Mouse (Mus musculus): ENCODE data around the gene Rps28.

The Rps28 gene

GRCm38 (mm10) chr17:33811142-33811516 is 13.2 kb downstream of the Rps28 start:
- DNase-seq = no peak

DNA sequence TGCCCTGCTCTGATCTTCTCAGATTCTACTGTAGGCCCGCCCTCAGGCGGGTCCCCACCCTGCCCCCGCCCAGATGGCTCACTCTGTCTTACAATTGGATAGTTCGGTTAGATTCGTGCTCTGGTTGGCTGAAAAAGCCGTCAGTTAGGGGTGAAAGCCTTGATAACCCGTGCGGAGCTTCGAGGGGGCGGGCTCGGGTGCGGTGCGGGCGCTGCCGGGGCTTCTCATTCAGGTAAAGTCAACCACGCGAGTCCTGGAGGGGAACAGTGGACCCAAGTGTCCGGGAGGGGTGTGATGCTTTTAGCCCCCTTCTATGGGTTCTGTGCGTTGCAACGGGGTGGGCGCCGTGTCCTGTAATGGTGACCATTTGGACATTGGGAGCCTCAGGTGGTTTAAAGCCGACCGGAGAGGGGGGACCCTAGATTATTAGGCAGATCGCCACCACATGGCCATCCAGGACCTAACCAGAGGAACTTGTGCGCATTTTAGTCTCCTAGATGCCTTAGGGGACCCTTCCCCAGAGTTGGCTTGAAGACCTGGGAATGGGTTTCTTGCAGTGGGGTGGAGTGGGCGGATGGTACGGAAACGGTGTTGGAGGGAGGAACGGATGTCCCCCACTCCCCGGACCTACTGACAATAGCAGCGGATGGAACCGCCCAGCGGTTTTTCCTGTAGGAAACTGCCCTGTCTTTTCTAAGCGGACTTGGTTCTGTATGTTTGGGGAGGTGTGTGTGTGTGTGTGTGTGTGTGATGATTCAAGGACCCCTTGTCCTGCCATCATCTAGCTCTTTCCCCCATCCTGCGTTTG is 13.8 kb downstream of the Rps28 start, which contains the start of gene Kank3:
Gene Kank3, plus strand, starts transcription at position 186 of the 808 bp plus-strand sequence.
- DNase-seq = peak; percentile 91

GRCm38 (mm10) chr17:33808192-33808591 is 16.2 kb downstream of the Rps28 start:
- DNase-seq = no peak

DNA sequence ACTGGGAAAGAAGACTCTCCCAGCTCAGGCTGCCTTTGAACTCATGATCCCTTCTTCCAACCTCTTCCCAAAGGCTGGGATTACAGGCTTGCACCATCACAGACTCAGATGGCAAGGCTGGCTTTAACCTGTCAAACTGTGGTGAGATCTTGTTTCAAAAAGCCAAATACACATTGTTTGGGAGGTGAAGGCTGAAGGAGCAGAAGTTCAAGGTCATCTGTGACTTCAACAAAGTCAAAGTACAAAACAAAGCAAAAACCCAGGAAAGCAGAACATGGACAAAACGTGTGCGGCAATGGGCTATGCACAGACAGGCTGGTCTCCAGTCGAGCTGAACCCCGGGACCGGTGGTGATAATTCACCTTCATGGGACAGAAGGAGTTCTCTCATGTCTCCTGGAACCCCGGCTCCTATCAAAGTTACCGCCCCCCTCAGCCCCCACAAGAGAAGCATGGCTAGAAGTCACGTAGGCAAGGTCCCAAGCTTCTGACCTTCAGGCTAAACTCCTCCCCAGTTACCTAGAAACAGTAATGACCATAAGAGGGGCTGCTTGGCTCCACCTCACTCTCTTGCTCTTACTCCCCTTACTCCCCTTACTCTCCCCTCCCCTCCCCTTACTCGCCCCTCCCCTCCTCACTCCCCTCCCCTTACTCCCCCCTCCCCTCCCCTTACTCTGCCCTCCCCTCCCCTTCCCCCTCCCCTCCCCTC is 17.0 kb downstream of the Rps28 start:
- no peak for DNase-seq

GRCm38 (mm10) chr17:33804745-33805144 is 19.6 kb downstream of the Rps28 start:
- DNase-seq = no peak

DNA sequence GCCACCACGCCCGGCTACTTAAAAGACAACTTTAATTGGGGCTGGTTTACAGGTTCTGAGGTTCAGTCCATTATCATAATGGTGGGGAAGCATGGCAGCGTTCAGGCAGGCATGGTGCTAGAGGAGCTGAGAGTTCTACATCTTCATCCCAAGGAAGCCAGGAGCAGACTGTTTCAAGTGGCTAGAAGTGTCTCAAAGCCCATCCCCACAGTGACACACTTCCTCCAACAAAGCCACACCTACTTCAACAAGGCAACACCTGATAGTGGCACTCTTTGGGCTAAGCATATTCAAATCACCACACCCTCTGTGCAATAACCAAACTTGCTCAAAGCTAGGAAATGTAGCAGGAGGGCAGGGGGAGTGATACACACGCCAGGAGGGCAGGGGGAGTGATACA is 20.2 kb downstream of the Rps28 start:
- DNase-seq = no peak

DNA sequence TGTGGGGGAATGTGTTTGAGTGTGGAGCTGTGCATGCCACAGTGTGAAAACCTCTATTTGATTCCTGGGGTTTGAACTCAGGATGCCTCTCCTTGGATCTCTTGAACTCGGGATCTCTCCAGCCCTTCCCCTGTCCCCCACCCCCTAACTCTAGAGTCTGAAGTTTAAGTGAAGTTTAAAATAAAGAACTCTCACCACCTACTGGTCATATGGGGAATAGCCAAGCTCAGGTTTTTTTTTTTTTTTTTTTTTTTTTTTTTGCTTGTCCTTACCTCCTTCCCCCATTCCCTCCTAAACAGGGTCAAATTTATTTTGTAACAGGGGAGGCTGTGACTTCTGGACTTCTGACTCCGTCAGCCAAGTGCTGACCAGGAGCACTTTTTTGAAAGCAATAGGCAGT is 22.1 kb downstream of the Rps28 start:
- no peak for DNase-seq

DNA sequence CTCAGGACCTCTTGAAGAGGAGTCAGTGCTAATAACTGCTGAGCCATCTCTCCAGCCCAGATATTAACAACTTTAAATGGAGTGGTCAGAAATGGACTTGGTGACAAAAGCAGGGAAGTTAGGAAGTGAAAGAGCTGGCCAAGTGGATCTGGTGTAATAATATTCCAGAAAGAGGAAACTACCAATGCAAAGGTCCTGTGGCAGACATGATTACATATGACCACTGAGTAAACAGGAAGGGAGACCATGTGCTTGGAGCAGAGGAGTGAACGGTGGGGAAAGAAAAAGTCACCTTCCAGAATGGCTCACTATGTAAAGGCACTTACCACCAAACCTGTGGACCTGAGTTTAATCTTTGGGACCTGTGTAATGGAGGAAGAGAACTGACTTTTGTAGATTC is 25.1 kb downstream of the Rps28 start:
- DNase-seq = no peak

DNA sequence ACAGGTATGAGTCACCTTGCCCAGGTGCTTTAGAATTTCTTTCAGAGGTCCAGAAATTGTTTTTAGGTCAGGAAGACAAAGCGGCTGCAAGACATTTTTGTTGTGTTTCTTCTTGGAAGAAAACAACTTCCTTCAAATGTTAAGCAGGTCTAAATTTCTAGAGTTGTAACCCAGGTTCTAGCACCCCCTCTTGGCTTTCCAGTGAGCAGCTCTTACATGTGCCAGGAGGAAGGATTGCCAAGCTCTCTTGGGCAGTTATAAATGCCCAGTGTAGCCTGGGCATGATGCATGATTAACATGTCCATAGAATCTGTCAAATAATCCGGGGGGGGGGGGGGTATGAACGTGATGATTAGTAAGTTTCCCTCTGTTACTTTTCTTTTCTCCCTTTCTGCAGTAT is 26.1 kb downstream of the Rps28 start:
- DNase-seq = no peak

DNA sequence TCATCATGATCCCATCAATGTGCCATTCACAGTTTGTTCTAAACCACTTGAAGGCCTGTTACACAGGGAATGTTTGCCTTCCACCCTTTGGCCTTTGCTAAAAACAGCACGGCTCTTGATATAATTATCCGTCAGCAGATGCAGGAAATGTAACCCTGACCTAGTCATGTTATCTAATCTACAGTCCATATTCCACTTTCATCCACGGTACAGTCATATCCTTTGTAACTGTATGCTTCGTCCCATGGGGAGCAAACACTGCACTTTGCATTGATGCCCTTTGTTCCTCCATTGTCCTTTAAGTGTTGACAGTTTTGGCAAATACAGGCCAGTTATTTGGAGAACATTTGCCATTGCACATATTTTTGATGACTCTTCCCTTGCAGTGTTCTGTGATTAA is 35.6 kb downstream of the Rps28 start:
- no peak for DNase-seq

GRCm38 (mm10) chr17:33786375-33786774 is 38.0 kb downstream of the Rps28 start:
- no peak for DNase-seq

DNA sequence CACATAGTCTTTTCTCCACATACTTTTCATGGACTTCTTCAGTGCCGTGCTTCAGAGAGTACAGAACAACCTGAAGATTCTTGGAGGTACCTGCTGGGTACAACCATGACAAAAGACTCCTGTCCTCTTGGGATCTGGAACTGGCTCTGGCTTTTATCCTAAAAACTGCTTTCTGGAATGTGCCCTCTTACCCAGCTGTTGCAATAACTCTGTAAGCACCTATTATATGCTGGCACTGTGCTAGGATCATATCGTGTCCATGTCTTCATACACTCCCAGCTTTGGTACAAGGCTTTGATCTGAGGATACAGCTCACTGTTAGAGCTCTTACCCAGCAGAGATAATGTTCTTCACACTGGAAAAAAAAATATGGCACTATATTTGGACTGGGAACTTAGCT is 39.4 kb downstream of the Rps28 start:
- DNase-seq = no peak

GRCm38 (mm10) chr17:33783408-33783807 is 41.0 kb downstream of the Rps28 start:
- peak; percentile 90 for DNase-seq

DNA sequence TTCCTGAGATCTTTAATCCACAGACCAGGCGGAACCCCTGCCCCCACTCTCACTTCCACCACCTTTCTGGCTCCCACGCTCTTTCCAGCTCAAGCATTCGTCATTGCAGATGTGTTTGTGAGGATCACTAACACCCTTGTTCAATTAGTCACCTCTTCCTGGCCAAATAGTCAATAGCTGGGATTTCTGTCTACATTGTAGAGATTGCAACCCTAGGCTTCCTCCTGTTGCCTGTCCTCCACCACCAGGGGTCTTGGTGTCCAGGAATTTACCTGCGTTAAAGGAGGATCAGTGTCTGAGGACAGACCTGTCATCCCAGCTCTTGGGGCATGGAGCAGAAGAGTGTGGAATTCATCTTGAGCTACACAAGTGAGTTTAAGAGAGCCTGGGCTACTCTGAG is 42.3 kb downstream of the Rps28 start:
- no peak for DNase-seq

GRCm38 (mm10) chr17:33781124-33781977 is 43.0 kb downstream of the Rps28 start, which contains the start of gene Angptl4:
Gene Angptl4, minus strand, starts transcription at chr17:33781830.
- peak; percentile 86 for DNase-seq

GRCm38 (mm10) chr17:33780431-33780830 is 43.9 kb downstream of the Rps28 start:
- DNase-seq = peak; percentile 47

DNA sequence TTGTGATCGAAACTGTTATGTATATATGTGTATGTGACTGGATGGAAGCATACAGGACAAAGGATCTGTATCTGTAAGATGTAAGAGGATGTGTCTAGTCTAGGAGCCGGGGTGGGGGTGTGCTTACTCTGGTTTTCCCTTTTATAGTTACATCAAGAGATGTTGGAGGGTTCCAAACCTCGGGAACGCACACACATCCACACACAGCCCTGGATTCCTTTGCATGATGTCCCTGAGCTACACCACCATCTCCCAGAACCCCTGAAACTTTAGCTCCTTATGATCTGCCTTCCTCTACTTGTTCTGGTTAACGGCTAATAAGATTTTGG is 44.4 kb downstream of the Rps28 start:
- DNase-seq = no peak

DNA sequence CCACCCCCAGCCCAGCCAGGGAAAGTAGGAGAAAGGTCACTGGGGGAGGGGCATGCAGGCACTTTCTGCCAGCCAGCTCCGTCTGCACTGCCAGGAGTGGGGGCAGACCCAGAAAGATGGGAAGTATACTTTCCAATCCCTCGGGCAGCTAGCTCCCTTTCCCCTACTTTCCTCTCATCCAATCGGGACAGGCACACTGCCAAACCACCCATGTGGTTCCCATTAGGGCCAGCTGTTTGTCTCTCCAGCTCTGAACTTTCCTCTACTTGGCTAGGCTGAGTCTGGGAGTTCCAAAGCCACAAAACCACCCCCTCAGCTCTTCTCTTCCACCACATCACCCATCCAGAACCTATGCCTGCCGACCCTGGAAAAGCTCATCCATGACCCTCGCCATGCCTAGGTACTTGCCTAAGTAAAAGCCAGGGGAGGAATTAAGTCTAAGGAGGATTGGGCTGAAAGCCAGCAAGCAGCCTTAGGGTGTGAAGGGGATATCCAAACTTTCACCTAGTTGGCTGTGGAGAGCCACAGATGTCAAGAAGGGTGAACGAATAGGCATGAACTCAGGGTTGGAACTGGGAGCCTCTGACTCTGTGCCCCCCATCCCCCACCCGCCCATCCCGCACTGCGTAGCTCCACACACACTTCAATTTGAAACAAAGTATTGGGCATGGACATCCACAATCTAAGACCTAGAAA is 44.9 kb downstream of the Rps28 start:
- DNase-seq = peak; percentile 98

GRCm38 (mm10) chr17:33775287-33775686 is 49.1 kb downstream of the Rps28 start:
- no peak for DNase-seq

DNA sequence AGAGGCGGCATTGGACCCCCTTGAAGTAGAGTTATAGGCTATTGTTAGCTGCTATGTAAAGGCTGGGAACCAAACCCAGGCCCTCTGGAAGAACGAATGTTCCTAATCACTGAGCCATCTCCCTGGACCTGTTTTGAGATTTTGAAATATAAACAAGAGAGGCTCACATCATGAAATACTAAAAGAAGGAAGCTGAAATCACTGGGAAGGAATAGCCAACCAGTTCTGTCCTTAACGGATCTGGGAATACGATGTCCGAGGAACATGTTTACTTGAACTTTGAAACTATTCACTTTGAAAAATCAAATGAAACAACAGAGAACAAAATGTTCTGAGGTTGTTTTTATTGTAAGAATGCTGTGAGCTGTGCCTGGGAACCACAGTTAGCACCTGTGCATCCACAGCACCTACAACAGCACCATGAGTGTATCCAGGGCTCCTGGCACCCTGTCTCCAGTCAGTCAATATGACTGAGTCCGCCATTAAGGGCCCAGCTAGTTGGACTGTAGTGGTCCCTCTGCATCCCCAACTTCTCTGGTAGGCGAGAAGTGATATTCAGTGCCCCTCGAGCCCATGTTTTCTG is 49.7 kb downstream of the Rps28 start:
- no peak for DNase-seq

- DNase-seq = no peak
Observed at GRCm38 (mm10) chr17:33773871-33774572, 50.3 kb downstream of the Rps28 start.

GRCm38 (mm10) chr17:33773426-33773825 is 50.9 kb downstream of the Rps28 start:
- DNase-seq = peak; percentile 57

Measured in kidney, adult 11 months (tissue).